Mouse (Mus musculus): ENCODE measurements around the gene Milr1.
"Not testable (repeated sequence)": the region's sequence is repeated elsewhere in the genome, so short reads cannot be mapped to it uniquely, and the experiment has no call there.

Gene Milr1

GRCm38 (mm10) chr11:106751039-106752018 lies at the start of gene Milr1:
Gene Milr1, plus strand, starts transcription at chr11:106751226.
- in situ Hi-C loops (cut with MboI; ENCODE audit: unreplicated experiment in 2 of 2) = loop anchor here in 1 of 2 experiments (5.0 to 25.0 kb wide), 2 partner anchors 239 to 429 kb away; no protein-coding TSS in a partner anchor

GRCm38 (mm10) chr11:106701589-106701988 lies 49.4 kb upstream of the Milr1 start:
- in situ Hi-C loops (cut with MboI; ENCODE audit: unreplicated experiment in 2 of 2) = no loop called here

- in situ Hi-C loops (cut with MboI; ENCODE audit: unreplicated experiment in 2 of 2) = no loop called here
These were observed 48.4 kb upstream of the Milr1 start for GRCm38 (mm10) chr11:106702584-106702983.

- in situ Hi-C loops (cut with MboI; ENCODE audit: unreplicated experiment in 2 of 2) = no loop called here
These were observed 47.1 kb upstream of the Milr1 start for GRCm38 (mm10) chr11:106703931-106704330.

- in situ Hi-C loops (cut with MboI; ENCODE audit: unreplicated experiment in 2 of 2) = no loop called here
These were observed 46.5 kb upstream of the Milr1 start for GRCm38 (mm10) chr11:106704399-106705111.

- in situ Hi-C loops (cut with MboI; ENCODE audit: unreplicated experiment in 2 of 2) = no loop called here
These were observed 44.8 kb upstream of the Milr1 start for GRCm38 (mm10) chr11:106706212-106706611.

GRCm38 (mm10) chr11:106707085-106707484 lies 43.9 kb upstream of the Milr1 start:
- in situ Hi-C loops (cut with MboI; ENCODE audit: unreplicated experiment in 2 of 2) = no loop called here

- in situ Hi-C loops (cut with MboI; ENCODE audit: unreplicated experiment in 2 of 2) = no loop called here
These were observed 43.2 kb upstream of the Milr1 start for GRCm38 (mm10) chr11:106707866-106708265.

GRCm38 (mm10) chr11:106709227-106709985 lies 41.6 kb upstream of the Milr1 start:
- in situ Hi-C loops (cut with MboI; ENCODE audit: unreplicated experiment in 2 of 2) = no loop called here

GRCm38 (mm10) chr11:106710789-106711188 lies 40.2 kb upstream of the Milr1 start:
- in situ Hi-C loops (cut with MboI; ENCODE audit: unreplicated experiment in 2 of 2) = no loop called here

GRCm38 (mm10) chr11:106715066-106715465 lies 36.0 kb upstream of the Milr1 start:
- in situ Hi-C loops (cut with MboI; ENCODE audit: unreplicated experiment in 2 of 2) = no loop called here

- in situ Hi-C loops (cut with MboI; ENCODE audit: unreplicated experiment in 2 of 2) = no loop called here
These were observed 34.5 kb upstream of the Milr1 start for GRCm38 (mm10) chr11:106716568-106716967.

GRCm38 (mm10) chr11:106720379-106720778 lies 30.6 kb upstream of the Milr1 start:
- in situ Hi-C loops (cut with MboI; ENCODE audit: unreplicated experiment in 2 of 2) = no loop called here

GRCm38 (mm10) chr11:106722831-106723361 lies 28.1 kb upstream of the Milr1 start:
- in situ Hi-C loops (cut with MboI; ENCODE audit: unreplicated experiment in 2 of 2) = no loop called here

GRCm38 (mm10) chr11:106723611-106724125 lies 27.4 kb upstream of the Milr1 start:
- in situ Hi-C loops (cut with MboI; ENCODE audit: unreplicated experiment in 2 of 2) = no loop called here

GRCm38 (mm10) chr11:106724176-106724915 lies 26.7 kb upstream of the Milr1 start:
- in situ Hi-C loops (cut with MboI; ENCODE audit: unreplicated experiment in 2 of 2) = no loop called here

GRCm38 (mm10) chr11:106724916-106725235 lies 26.1 kb upstream of the Milr1 start:
- in situ Hi-C loops (cut with MboI; ENCODE audit: unreplicated experiment in 2 of 2) = not testable (repeated sequence)

- in situ Hi-C loops (cut with MboI; ENCODE audit: unreplicated experiment in 2 of 2) = no loop called here
These were observed 23.1 kb upstream of the Milr1 start for GRCm38 (mm10) chr11:106727967-106728366.
